Mouse (Mus musculus): ENCODE measurements at regions not wholly inside any gene's neighbourhood (a gene's known extent, or its start where the extent isn't known, plus 50 kb on each side); places are given as distances from the start of the nearest gene placed in this dataset.

DNA sequence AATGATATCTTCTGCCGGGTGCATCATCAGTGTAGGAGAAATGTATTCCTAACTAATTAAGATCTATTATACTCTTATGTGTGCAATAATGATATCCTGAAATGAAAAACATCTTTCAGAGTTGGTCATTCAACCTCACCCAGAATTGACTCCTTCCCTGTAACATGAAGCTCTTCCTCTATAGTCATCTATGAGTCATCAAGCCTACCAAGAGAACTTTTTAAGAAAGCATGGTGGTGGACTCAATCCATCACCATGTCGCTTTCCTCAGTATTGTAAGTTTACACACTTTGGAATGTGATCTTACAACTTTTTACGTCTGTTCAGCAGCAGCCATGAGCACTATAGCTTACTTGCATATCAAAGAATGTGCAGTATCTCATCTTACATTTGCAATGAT lies 1100.2 kb upstream of the Cited2 start:
- TF ChIP-seq CTCF (IDR thresholded peaks at IDR 0.05; ENCODE audit: low read depth, low read length) (no peak), POLR2A (IDR thresholded peaks at IDR 0.05; ENCODE audit: insufficient read depth, low read length) (no peak), EP300 (IDR thresholded peaks at IDR 0.05; ENCODE audit: insufficient read depth, low read depth, low read length) (no peak)

Data from ES-Bruce4 (cell line).